In the genomic region with DNA sequence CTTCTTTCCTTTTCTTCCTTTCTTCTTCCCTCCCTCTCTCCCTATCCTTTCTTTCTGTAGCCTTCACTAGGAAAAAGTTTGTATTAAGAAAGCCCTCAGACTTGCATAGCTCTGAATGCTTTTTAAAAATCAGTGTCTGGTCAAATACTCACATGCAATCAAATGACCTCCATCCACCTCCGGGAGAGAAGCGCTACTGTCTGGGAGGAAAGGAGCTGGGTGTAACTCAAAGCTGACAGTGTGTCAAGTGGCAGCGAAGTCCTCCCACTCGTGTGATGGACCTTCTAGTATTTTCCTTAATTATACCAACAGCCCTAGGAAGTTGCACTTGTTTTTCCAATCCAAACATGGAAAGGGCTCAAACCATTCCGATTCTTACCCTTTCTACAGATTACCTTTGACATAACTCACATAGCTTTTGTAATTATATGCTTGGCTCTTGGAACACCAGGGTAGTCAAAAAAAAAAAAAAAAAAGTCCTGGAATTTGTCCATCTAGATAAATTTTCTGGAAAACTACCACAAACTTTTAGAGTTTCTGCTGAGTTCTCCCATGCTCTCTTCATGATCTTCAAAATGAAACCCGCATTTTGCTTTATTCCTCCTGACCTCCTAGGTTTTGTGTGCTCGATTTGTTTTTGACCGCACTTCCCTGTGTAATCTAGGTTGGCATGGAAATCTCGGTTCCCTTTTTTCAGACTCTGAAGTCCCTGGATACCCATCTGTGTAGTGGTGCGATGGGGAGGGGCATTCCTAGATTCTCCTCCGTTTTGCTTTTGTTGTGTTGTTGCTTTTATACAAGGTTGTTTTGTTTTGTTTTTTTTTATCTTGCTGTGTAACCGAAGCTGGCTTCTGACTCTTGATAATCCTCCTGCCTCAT, we compare ENCODE assay signal across 8 mouse cellular contexts. TPM values are rescaled to one million over a fixed set of nuclear protein-coding genes. Genes with fewer than 3 reads are reported as not detected.
DNase-seq lines count a peak whose midpoint lies in the region; ATAC-seq and TF ChIP-seq lines count a peak whose summit lies in the region.

A gene (minus strand): TSS at position 272 of the 879 bp plus-strand sequence.

- TF ChIP-seq POLR2A in lung, adult 2 months (IDR thresholded peaks at IDR 0.05; ENCODE audit: borderline replicate concordance, extremely low read depth, low read depth, low read length), result no peak

- no peak for ATAC-seq in neural tube, embryonic 12.5 days (ENCODE audit: low FRiP score, low read depth)

- WGBS in lung, adult 2 months, result 57% methylated on average over 12 of the region's 12 CpGs
- 86% methylated on average over 12 of the region's 12 CpGs for WGBS in embryonic facial prominence, embryonic 10.5 days
- 72% methylated on average over 12 of the region's 12 CpGs for WGBS in heart, embryonic 10.5 days
- whole genome bisulfite sequencing in neural tube, embryonic 12.5 days, result 86% methylated on average over 12 of the region's 12 CpGs

- peak within 1 kb of the TSS; percentile 75 for H3K9ac ChIP-seq in neural tube, embryonic 12.5 days

- DNase-seq in lung, adult 2 months, result no peak
- no peak for DNase-seq in lung, postnatal 36 days
- DNase-seq in embryonic facial prominence, embryonic 10.5 days (ENCODE audit: low spot score), result no peak
- no peak for DNase-seq in heart, embryonic 10.5 days (ENCODE audit: low spot score)
- DNase-seq in left cerebral cortex, postnatal 10 days (ENCODE audit: extremely low spot score in 1 of 2, low spot score in 2 of 2), result no peak
- no peak for DNase-seq in MN1 (ENCODE audit: low spot score)
- no peak for DNase-seq in cerebellum, postnatal 14 days

- H3K27me3 ChIP-seq in embryonic facial prominence, embryonic 10.5 days (replicated peaks; ENCODE audit: low read depth, poor library complexity, severe bottlenecking), result peaks cover 10% of the 10 kb centered on the region; the same call in 1 of the 2 replicates
- H3K27me3 ChIP-seq in heart, embryonic 10.5 days (ENCODE audit: insufficient read depth, poor library complexity, severe bottlenecking), result no peaks in the 10 kb centered on the region
- H3K27me3 ChIP-seq in neural tube, embryonic 12.5 days (replicated peaks), result peaks cover 4% of the 10 kb centered on the region; the same call in 1 of the 2 replicates

- H3K27ac ChIP-seq in embryonic facial prominence, embryonic 10.5 days (replicated peaks), result peak within 1 kb of the TSS; percentile 90
- H3K27ac ChIP-seq in heart, embryonic 10.5 days, result peak within 1 kb of the TSS; percentile 95
- H3K27ac ChIP-seq in neural tube, embryonic 12.5 days, result peak within 1 kb of the TSS; percentile 6; the same call in 1 of the 2 replicates

- H3K4me2 ChIP-seq in neural tube, embryonic 12.5 days (replicated peaks), result peak within 1 kb of the TSS; percentile 96

- no peaks in the 10 kb centered on the region for H3K36me3 ChIP-seq in embryonic facial prominence, embryonic 10.5 days (replicated peaks)
- H3K36me3 ChIP-seq in heart, embryonic 10.5 days, result no peaks in the 10 kb centered on the region
- no peaks in the 10 kb centered on the region for H3K36me3 ChIP-seq in neural tube, embryonic 12.5 days

- H3K9me3 ChIP-seq in embryonic facial prominence, embryonic 10.5 days, result peaks cover 8% of the 10 kb centered on the region; the same call in 1 of the 2 replicates
- H3K9me3 ChIP-seq in heart, embryonic 10.5 days, result no peaks in the 10 kb centered on the region
- H3K9me3 ChIP-seq in neural tube, embryonic 12.5 days, result 0 out of 2 replicates have a peak, but pooled peaks cover 7% of the 10 kb centered on the region

- no peaks in the 10 kb centered on the region for H3K4me1 ChIP-seq in lung, adult 2 months (ENCODE audit: control insufficient read depth, insufficient read depth, low read length)
- peaks cover 20% of the 10 kb centered on the region for H3K4me1 ChIP-seq in embryonic facial prominence, embryonic 10.5 days
- H3K4me1 ChIP-seq in heart, embryonic 10.5 days, result peaks cover 11% of the 10 kb centered on the region; the same call in 1 of the 2 replicates
- no peaks in the 10 kb centered on the region for H3K4me1 ChIP-seq in neural tube, embryonic 12.5 days

- no peak for TF ChIP-seq CTCF in lung, adult 2 months (IDR thresholded peaks at IDR 0.05; ENCODE audit: insufficient read depth, low read length)

- intact Hi-C loops in left cerebral cortex, postnatal 10 days (cut with DNase I), result loop anchor here (1.0 kb wide), 1 partner anchor 99 kb away; no protein-coding TSS in a partner anchor

- peak within 1 kb of the TSS; percentile 74 for H3K4me3 ChIP-seq in lung, adult 2 months (replicated peaks; ENCODE audit: extremely low read depth, low read depth, low read length)
- peak within 1 kb of the TSS; percentile 84 for H3K4me3 ChIP-seq in embryonic facial prominence, embryonic 10.5 days
- H3K4me3 ChIP-seq in heart, embryonic 10.5 days, result peak within 1 kb of the TSS; percentile 93
- H3K4me3 ChIP-seq in neural tube, embryonic 12.5 days, result peak within 1 kb of the TSS; percentile 71

RNA-seq across cellular contexts. Expression of the gene that starts here (rescaled TPM):
- 38.8 and 60.1 TPM in 2 replicates for polyA plus RNA-seq in lung, adult 2 months (2012; rRNA removed)
- 10.3 and 11.9 TPM in 2 replicates for polyA plus RNA-seq in embryonic facial prominence, embryonic 10.5 days (2016; fragmentation: Nextera tagmentation; extraction: Ambion mirVana)
- 22.0 and 28.5 TPM in 2 replicates for polyA plus RNA-seq in heart, embryonic 10.5 days (2016; fragmentation: Nextera tagmentation; extraction: Ambion mirVana)
- 10 to 100 TPM; 20.6 to 22.1 TPM for total RNA-seq in left cerebral cortex, postnatal 10 days (2021)
- 6.8 and 7.4 TPM in 2 replicates for polyA plus RNA-seq in neural tube, embryonic 12.5 days (2016; fragmentation: Nextera tagmentation; extraction: Ambion mirVana)

Comparison
In these comparisons a context has a peak if more than half of its experiments do, and no peak if none do; other contexts are left out.
1. H3K27ac ChIP-seq: peak in every context shown above with its lines; median percentile 95 in heart, embryonic 10.5 days; 90 in embryonic facial prominence, embryonic 10.5 days; 6 in neural tube, embryonic 12.5 days.